Comparison of ENCODE assay signal across 24 mouse cellular contexts in the genomic region with DNA sequence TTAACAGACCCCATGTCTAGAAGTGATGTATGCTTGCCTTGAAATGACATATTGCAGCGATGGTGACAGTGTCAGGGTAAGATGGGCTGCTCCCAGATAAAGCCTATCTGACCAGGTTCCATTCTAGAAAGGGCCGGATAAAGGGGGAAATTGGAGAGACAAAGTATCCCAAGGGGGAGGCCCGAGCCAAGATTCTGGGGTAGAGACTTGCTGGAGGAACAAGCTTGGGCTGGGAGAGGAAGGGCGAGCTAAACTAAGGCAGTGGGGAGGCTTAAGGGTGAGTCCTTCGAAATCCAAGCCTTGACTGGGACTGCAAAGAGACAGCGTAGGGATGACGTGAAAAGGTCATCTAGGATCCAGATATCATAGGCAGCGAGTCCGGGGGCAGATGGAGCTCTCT.
DNase-seq lines count a peak whose midpoint lies in the region; ATAC-seq and TF ChIP-seq lines count a peak whose summit lies in the region.
"Had no signal": no experiment of that assay in that cellular context is flagged by ENCODE, and none has a peak within 500 bp of the region (broad histone marks: within the 10 kb centered on the region; RNA-seq: fewer than 3 reads in every experiment).

No protein-coding gene starts in this region.

- no peak overlapping the region for H3K4me2 ChIP-seq in liver, embryonic 12.5 days
- no peak overlapping the region for H3K4me2 ChIP-seq in liver, embryonic 11.5 days
- H3K4me2 ChIP-seq in intestine, embryonic 15.5 days (replicated peaks): no peak overlapping the region
- H3K4me2 ChIP-seq: embryonic facial prominence, embryonic 15.5 days; forebrain, embryonic 12.5 days; heart, embryonic 15.5 days; hindbrain, embryonic 14.5 days; limb, embryonic 13.5 days; liver, embryonic 15.5 days; lung, embryonic 15.5 days; neural tube, embryonic 12.5 days had no signal

- peaks cover 12% of the 10 kb centered on the region for H3K4me1 ChIP-seq in liver, embryonic 12.5 days
- H3K4me1 ChIP-seq in liver, embryonic 11.5 days (replicated peaks; ENCODE audit: control insufficient read depth, insufficient read depth, low read length): no peaks in the 10 kb centered on the region; the same call in 1 of the 2 replicates
- H3K4me1 ChIP-seq in intestine, embryonic 15.5 days (replicated peaks): peaks cover 34% of the 10 kb centered on the region
- H3K4me1 ChIP-seq: forebrain, embryonic 12.5 days; midbrain, embryonic 10.5 days had no signal

- peak; percentile 24; the same call in 1 of the 2 replicates for ATAC-seq in liver, embryonic 12.5 days
- no peak for ATAC-seq in liver, embryonic 11.5 days (replicated peaks; ENCODE audit: low FRiP score)
- peak; percentile 37 for ATAC-seq in intestine, embryonic 15.5 days
- ATAC-seq: midbrain, embryonic 16.5 days had no signal

- no peak overlapping the region for H3K4me3 ChIP-seq in gastrocnemius, adult 2 months
- H3K4me3 ChIP-seq in liver, embryonic 12.5 days: no peak overlapping the region
- H3K4me3 ChIP-seq in liver, embryonic 11.5 days (ENCODE audit: low read depth, low read length): no peak overlapping the region
- no peak overlapping the region for H3K4me3 ChIP-seq in intestine, embryonic 15.5 days (replicated peaks)
- H3K4me3 ChIP-seq: embryonic facial prominence, embryonic 15.5 days; forebrain, embryonic 12.5 days; heart, embryonic 15.5 days; limb, embryonic 13.5 days; liver, embryonic 15.5 days; lung, embryonic 15.5 days; midbrain, embryonic 10.5 days; neural tube, embryonic 12.5 days had no signal

- no peak for TF ChIP-seq CTCF in gastrocnemius, adult 2 months (IDR thresholded peaks at IDR 0.05)

- no peaks in the 10 kb centered on the region for H3K36me3 ChIP-seq in liver, embryonic 12.5 days
- H3K36me3 ChIP-seq in liver, embryonic 11.5 days (ENCODE audit: control insufficient read depth, insufficient read depth, low read length): no peaks in the 10 kb centered on the region
- H3K36me3 ChIP-seq in intestine, embryonic 15.5 days: no peaks in the 10 kb centered on the region
- H3K36me3 ChIP-seq: embryonic facial prominence, embryonic 15.5 days; forebrain, embryonic 12.5 days; heart, embryonic 15.5 days; limb, embryonic 13.5 days; liver, embryonic 15.5 days; lung, embryonic 15.5 days; midbrain, embryonic 10.5 days; neural tube, embryonic 12.5 days had no signal

- H3K9me3 ChIP-seq in liver, embryonic 12.5 days (replicated peaks): no peaks in the 10 kb centered on the region
- no peaks in the 10 kb centered on the region for H3K9me3 ChIP-seq in liver, embryonic 11.5 days (ENCODE audit: control insufficient read depth, low read length)
- H3K9me3 ChIP-seq in intestine, embryonic 15.5 days: no peaks in the 10 kb centered on the region
- H3K9me3 ChIP-seq: embryonic facial prominence, embryonic 15.5 days; forebrain, embryonic 12.5 days; heart, embryonic 15.5 days; limb, embryonic 13.5 days; liver, embryonic 15.5 days; lung, embryonic 15.5 days; midbrain, embryonic 10.5 days; neural tube, embryonic 12.5 days had no signal

- DNase-seq in gastrocnemius, adult 2 months: peak; percentile 54
- no peak for DNase-seq in gastrocnemius, adult 8-10 months (ENCODE audit: low spot score in 2 of 2)
- no peak for DNase-seq in liver, embryonic 11.5 days (ENCODE audit: low spot score)
- no peak for DNase-seq in right cerebral cortex, postnatal 10 days (ENCODE audit: low spot score in 2 of 2)
- no peak for DNase-seq in kidney, postnatal 10 days
- DNase-seq: adrenal gland, postnatal 25 days; cerebellum, adult 11-12 months; cerebellum, adult 9-11 months; kidney, adult 2 months; right cerebral cortex, adult 18-20 months; right cerebral cortex, postnatal 4 days had no signal

- no peak overlapping the region for H3K9ac ChIP-seq in liver, embryonic 12.5 days
- H3K9ac ChIP-seq in liver, embryonic 11.5 days (ENCODE audit: low read depth, low read length): no peak overlapping the region
- no peak overlapping the region for H3K9ac ChIP-seq in intestine, embryonic 15.5 days
- H3K9ac ChIP-seq: embryonic facial prominence, embryonic 15.5 days; forebrain, embryonic 12.5 days; heart, embryonic 15.5 days; hindbrain, embryonic 14.5 days; limb, embryonic 13.5 days; liver, embryonic 15.5 days; lung, embryonic 15.5 days; neural tube, embryonic 12.5 days had no signal

- WGBS in liver, embryonic 12.5 days (ENCODE audit: insufficient replicate concordance): 62% methylated on average over 9 of the region's 9 CpGs
- WGBS in liver, embryonic 11.5 days: 79% methylated on average over 9 of the region's 9 CpGs
- 86% methylated on average over 9 of the region's 9 CpGs for WGBS in intestine, embryonic 15.5 days

- peak overlapping the region; percentile 51 for H3K27ac ChIP-seq in gastrocnemius, adult 2 months
- no peak overlapping the region for H3K27ac ChIP-seq in liver, embryonic 12.5 days
- H3K27ac ChIP-seq in liver, embryonic 11.5 days (ENCODE audit: low read depth, low read length): no peak overlapping the region
- no peak overlapping the region for H3K27ac ChIP-seq in intestine, embryonic 15.5 days
- H3K27ac ChIP-seq: embryonic facial prominence, embryonic 15.5 days; forebrain, embryonic 12.5 days; heart, embryonic 15.5 days; hindbrain, embryonic 14.5 days; limb, embryonic 13.5 days; liver, embryonic 15.5 days; lung, embryonic 15.5 days; midbrain, embryonic 10.5 days; neural tube, embryonic 12.5 days; stomach, postnatal 0 days had no signal

- intact Hi-C loops in gastrocnemius, adult 2 months (cut with DNase I): no loop called here

- H3K27me3 ChIP-seq in liver, embryonic 12.5 days (replicated peaks): no peaks in the 10 kb centered on the region
- no peaks in the 10 kb centered on the region for H3K27me3 ChIP-seq in liver, embryonic 11.5 days (replicated peaks; ENCODE audit: control insufficient read depth, insufficient read depth, low read length)
- no peaks in the 10 kb centered on the region for H3K27me3 ChIP-seq in intestine, embryonic 15.5 days (replicated peaks)
- H3K27me3 ChIP-seq: embryonic facial prominence, embryonic 15.5 days; forebrain, embryonic 12.5 days; heart, embryonic 15.5 days; limb, embryonic 13.5 days; liver, embryonic 15.5 days; lung, embryonic 15.5 days; neural tube, embryonic 12.5 days had no signal
